Mouse (Mus musculus) 3T3-L1 (cell line): ENCODE results near the gene Nadsyn1.

Source experiments
- DNase-seq: peaks from one replicate; pipeline ENCODE4 v3.0.0-alpha.2; 2015; ENCODE audit warnings: low read depth, low spot score

Gene Nadsyn1

DNA sequence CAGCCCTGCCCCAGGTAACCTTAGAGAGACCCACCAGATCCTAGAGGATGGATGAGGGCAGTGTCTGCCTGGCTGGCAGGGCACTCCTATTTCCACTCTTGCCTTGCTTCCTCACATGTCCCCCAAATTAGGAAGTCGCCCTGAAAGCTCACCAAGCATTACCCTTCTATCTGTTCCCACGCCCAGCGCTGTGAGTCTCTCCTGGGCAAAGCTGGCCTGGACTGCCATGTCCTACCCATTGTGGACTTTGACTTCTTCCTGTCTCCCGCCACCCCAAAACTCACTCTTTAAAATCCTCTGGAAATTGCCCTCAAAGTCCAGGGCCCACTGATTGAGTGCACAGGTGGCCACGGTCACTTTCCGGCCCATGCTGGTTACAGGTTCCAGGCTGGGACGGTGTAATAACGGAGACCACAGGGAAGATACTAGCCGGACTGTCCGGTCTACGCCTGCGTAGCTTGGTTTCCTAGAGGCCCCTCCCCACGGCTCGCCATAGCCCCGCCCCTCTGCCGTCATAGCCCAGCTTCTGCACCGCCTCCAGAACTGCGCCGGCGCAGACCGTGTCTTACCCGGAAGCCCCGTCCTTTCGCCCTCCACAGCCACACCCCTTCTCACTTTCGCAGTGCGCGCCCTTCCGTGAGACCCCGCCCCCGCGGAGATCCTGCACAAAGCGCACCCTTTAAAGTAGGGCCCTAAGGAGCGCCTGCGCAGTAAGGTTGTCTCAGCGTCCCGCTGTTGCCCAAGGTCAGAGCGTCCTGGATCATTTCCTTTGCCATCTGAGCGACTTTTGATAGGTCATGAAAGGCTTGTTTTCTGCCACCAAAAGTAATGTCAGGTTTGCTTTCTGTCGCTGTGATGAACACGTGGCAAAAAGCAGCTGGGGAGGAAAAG, at the start of gene Nadsyn1, which contains the start of gene Dhcr7:
Nadsyn1 (minus strand) TSS at position 475 of the 891 bp plus-strand sequence.
Dhcr7 (plus strand) TSS at position 771 of the 891 bp plus-strand sequence.
- peak; percentile 97 for DNase-seq

DNA sequence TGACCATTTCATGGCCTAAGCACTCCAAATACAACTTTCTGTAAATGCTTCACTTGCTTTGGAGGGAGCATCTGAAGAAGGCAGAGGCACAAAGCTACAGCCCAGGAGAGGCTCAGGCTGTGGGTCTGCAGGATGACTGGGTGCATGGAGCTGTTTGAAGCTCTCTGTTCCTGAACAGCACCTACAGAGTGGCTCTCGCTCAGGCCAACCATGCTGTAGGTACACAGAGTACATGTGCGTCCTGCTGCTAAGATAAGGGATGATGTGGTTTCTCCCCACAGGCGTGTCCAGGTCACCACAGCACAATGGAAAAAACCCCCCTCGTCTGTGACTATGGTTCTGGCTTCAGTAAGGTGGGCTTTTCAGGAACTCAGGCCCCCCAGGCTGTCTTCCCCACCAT, 46.2 kb upstream of the Nadsyn1 start:
- DNase-seq: no peak

DNA sequence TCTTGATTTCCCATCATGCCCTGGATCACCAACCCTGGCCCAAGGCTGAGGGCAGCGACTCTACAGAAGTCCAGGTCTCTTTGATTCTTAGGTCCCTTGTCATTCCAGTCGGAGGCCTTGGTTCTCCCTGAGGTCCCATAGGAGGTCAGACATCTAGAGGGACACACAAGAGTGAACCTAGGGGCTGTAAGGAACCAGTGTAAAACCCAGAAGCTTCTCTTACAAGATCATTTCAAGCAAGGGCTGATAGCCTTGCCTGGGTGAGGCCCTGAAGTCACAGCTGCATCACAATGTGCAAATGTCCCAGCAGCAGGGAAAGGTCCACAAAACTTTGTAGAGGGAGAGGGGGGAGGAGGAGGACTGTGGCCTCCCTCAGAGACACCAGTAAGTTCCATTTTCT, 43.9 kb upstream of the Nadsyn1 start, which contains the start of gene Gm498:
Gm498 (plus strand) TSS at position 301 of the 400 bp plus-strand sequence.
- no peak for DNase-seq

DNA sequence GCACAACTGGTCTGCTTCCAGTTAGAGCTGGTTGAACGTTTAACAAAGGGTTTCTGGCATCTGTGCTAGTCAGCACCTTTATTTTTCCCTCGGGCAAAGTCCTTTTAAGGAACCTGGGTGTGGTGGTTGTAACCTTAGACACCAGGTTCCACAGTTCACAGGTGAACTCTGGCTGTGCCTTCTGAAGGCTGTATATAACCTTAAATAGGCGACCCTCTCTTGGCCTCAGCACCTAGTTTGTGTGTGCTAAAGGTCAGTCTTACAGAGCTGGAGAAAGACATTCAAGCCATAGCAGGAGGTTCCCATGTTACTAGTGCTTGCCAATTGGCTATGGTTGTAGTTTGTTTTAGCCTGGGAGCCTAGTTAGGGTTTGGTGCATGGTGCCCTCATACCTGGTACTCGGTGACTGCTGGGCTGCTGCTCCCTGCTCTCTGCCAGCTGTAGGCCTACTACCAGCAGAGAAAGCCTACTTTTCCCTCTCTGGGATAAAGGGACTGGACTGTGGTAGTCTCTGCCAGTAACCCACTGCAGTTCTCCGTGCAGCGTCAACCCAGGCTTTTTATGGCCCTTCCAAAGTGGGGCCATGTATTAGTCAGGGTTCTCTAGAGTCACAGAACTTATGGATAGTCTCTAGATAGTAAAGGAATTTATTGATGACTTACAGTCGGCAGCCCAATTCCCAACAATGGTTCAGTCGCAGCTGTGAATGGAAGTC, 26.3 kb upstream of the Nadsyn1 start:
- DNase-seq: no peak

DNA sequence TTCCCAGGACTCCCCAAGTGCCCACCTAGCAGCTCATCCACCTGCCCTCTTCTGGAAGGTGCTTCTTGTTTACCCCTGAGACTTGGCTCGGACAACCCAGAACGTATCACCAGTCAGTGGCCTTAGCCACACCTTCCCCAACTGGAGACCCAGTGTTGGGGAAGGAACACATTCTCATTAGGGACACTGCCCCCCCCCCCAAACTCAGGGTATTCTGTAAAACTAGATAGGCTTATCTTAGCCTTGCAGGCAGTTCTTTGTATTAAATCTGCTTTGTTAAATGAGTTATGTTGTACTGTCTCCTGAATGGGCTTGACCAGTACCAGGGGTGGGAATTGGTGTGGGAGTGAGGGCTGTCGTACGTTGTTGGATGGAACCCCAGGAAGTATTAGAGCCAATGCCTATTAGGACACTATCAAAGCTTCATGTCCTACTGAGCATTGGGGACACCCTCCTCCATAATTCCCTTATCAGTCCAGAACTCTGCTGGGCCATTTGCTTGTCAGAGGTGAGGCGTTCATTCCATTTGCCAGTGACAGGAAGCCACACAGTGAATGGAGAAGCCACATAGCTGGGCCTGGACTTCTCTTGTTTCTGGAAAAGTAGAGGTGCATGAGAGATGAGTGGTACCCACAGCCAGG, 25.6 kb upstream of the Nadsyn1 start:
- no peak for DNase-seq

DNA sequence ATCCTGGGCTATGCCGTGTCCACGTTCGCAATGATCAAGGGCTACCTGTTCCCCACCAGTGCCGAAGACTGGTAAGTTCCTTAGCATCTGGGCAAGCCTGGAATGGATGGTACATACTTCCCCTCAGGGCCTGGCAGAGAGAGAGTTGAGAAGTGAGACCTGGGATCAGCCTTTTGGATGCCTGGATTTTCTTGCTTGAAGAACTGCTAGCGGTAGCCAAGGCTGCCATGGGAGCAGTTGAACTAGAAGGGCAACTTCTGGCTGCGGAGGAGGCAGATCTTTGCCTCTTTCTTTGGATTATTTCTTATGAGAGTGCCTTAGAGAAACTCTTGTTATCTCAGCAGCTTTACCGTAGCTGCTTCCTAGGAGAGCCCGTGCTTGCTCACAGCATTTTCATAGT, 18.7 kb upstream of the Nadsyn1 start:
- no peak for DNase-seq

DNA sequence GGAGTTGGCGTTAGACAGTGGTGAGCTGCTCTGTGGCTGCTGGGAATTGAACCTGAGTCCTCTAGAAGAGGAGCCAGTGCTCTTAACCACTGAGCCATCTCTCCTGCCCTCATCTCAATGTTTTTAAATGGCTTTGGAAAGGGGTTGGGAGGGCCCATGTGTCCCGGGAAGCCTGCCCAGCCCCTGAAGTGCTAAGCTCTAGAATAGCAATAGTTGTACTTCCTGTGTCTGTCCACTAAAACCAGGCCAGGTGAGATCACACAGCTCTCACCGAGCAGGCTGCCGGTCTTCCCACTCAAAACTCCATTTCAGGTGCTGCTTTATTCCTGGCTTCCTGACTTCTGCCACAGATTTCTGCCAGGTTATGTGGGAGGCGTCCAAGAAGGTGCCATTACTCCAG, 17.5 kb upstream of the Nadsyn1 start:
- DNase-seq: no peak

DNA sequence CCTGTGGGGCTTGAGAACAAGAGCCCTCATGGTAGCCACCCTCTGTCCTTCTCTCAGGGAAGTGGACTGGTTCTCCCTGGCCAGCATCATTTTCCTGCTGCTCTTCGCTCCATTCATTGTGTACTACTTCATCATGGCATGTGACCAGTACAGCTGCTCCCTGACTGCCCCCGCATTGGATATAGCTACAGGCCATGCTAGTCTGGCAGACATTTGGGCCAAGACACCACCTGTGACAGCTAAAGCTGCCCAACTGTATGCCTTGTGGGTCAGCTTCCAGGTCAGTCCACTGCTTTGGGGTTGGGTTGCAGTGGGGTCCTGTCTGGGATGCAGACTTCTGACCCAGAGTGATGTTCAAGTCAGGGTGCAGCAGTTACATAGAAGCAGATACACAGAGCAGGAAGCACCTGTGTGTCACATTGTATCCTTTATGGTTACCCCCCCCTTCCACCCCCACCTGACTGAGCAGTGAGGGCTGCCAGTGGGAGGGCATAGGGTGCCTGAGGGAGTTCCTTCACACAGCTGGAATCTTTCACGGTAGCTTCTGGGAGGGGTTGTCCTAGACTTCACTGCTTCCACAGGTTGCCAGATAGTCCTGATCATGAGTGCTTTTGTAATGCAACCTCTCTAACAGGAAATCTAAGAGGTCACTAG, 15.2 kb upstream of the Nadsyn1 start:
- DNase-seq: no peak

DNA sequence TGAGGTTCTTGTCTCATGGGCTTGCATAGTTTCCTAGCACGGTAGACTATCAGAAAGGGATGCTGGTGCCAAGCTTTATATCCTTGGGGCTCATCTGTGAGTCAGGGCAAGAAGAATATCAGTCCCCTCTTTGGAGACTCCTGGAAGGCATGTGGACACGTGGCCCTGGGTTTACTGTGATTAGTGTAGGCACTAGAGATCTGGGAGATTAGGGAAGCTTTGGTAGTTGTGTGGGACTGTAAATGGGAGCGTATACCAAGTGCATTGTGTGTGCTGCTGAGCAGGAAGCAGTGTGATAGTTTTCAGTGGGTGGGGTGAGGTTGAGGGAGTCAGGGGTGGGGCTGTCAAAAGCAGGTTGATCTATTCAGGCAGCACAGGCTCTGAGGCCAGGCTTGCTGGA, 12.3 kb upstream of the Nadsyn1 start:
- no peak for DNase-seq

DNA sequence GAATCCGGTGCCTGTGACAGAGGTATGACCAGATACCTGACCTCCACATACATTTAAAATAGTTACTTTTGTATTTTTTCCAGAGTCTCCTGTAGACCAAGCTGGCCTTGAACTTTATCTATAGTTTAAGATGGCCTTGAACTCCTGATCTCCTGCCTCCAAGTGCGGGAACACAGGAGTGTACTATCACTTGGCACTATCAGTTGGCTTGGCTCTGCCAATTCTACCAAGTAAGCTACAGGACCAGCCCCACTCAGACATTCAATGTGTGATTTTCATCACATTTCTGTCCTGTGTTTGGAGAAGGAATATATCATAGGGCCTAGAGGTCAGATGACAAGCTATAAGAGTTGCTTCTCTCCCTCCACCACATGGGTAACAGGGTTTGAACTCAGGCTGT, 11.7 kb upstream of the Nadsyn1 start:
- DNase-seq: no peak

DNA sequence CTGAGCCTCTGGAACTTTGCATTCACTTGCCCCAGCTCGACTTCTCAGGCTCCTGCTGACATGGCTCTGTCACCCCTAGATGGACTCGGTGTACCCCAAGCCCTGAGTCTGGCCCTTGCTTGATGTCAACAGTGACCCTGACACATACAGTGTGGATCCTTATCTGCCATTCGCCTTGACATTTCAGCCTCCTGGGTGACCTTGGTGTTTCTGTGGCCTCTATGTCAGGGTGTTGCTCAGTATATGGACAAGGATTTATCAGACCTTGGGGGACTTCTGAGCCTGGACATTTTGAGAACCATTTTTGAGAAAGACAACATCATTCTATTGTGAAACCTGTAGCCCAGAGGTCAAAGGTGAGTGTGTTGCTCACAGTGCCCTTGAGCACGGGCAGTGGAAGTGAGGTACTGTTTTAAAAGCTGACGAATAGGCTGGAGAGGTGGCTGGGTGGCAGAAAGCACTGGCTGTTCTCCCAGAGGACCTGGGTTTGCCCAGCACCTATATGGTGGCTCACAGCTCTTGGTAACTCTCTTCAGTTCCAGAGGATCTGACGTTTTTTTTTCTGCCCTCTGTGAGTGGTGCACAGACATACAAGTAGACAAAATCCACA, 11.0 kb upstream of the Nadsyn1 start:
- no peak for DNase-seq

DNA sequence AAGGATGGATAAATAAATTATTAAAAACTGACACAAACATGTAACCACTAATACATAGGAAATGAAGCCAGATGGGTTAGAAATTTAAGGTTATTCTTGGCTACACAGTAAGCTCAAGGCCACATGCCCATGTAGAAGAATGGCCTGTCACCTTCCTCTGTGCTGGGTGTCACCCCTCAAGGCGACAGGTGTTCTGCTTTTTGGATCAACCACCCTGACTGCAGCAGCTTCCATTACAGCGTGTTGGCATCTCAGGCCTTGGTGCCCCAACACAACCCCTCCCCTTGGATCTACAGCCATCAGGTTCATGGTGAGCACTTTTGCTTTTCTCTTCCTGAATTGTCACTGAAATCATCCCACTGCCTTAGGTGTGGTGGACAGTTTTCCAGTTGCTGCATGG, 10.0 kb upstream of the Nadsyn1 start:
- DNase-seq: no peak

DNA sequence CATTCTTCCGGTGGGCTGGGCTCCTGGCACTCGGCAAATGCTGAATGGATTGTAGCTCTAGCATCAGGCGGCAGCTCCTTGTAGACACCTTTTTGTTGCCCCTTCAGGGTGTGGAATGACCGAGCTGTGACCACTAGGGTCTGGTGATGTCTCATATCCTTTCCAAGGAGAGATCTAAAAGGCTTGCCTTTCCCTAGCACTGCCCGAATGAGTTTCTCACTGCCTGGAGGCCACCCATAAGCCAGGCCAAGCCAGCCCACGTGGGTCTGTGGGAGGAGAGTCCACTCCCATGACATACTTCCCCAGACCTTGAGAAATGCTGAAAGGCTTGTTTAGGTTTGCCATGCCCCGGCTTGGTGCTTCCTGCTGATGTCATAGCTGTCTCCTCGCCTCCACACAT, 9.5 kb upstream of the Nadsyn1 start:
- DNase-seq: no peak

DNA sequence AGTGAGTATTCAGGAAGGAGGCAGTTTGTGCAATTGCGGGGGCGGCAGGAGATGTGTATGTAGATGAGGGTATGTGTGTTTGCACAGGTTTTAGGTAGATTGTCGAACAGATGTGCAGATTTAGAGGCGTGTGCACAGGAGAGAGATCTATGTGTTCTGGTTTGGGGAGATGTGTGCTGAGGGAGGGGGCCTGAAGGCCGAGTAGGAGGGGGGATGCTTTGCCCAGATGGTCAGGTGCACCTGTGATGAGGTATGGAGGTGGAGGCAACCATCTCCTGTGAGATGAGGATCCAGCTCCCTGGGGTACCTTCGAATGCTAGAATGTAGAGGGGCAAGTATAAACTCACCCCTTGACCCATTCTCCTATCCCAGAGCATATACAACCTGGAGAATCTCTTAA, 7.8 kb upstream of the Nadsyn1 start:
- no peak for DNase-seq

DNA sequence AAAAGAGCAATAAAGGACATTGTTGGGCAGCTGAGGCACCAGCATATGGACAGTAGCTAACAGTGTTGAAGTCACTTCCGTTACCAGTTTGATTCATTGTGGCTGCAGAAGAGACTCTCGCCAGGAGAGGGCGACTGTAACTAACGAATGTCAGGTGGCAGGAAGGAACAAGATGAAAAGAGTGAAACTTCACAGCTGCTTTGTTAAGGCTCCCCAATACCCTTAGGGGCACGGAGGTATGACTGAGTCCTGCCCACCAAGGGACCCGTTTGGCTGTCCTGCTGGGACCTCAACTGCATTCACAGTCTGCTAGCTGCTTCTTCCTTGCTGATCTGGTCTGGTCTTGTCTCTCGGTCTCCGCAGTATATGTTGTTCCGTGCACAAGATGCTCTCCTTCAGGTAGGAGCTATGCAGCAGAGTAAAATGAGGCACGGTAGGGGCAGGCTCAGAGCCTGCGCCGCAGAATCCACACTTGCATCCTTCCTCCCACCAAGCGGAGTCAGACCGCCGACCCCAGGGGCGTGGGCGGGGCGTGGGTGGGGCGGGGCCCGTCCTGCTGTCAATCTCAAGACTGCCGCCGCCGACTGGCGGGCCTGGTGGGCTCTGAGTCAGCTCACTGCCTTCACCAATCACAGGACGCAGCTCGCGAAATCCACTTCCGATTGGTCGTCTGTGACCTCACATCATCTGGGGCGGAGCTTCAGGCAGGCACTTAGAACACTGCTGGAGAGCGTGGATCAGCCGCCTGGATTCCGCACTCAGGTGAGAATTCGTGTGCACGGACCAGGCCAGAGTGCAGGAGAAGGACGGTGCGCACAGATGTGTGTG, 7.1 kb upstream of the Nadsyn1 start:
- DNase-seq: peak; percentile 97

DNA sequence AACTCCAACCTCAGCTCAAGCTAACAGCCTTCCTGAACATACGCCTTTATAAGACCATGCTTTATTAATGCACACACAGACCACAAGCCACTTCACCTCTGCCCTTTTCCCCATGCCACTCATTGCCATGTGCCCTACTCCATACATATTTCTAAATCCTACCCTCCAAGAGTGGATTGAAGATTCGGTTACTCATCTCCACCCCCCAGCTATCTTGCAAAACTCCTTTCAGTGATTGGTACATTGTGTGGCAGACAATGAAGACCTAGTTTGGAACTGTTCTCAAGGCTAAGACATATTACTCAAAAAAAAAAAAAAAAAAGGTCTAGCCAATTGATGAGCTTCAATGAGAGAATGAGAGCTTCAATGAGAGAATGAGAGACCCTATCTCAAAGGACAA, 4.3 kb upstream of the Nadsyn1 start:
- no peak for DNase-seq

DNA sequence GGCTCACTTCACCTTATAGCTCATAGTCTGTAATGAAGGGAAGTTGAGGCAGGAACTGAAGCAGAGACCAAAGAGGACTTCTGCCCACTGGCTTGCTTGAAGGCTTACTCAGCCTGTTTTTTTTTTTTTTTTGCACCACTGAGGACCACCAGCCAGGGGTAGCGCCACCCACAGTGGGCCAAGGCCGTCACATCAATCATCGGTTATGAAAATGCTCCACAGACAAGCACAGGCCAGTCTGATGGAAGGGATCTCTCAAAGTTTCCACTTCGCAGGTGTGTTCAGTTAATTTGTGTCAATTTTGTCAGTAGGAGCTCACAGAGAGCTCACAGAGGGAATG, 587 bp upstream of the Nadsyn1 start:
- no peak for DNase-seq

DNA sequence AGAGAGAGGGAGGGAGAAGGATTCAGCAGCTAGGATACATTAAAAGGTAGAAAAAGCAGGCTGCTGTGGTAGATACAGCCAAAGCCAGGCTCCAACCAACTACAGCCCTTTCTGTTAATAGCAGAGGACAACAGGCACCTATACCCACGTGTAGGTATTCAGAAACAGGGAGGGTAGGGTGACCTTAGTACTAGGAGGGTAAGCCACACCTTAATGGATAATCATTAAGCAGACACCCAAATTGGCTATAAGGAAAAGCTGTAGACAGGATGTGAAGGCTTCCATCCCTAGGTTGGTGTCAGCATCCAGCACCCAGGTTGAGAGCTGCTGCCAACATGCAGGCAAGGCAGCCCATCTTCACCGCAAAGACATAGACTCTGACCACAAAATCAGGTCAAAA, 1.4 kb downstream of the Nadsyn1 start:
- DNase-seq: no peak

DNA sequence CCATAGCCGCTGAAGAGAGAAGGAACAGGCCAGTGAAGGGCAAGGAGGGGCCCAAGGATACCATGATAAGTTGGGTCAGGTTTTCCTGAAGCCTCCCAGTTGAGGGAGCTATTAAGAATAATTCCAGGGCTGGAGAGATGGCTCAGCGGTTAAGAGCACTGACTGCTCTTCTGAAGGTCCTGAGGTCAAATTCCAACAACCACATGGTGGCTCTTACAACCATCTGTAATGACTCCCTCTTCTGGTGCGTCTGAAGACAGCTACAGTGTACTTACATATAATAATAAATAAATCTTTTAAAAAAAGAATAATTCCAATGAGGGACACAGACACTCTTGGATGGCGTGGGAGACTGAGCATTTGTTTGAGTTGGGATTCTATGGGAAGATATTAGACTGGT, 3.4 kb downstream of the Nadsyn1 start:
- DNase-seq: peak; percentile 40

DNA sequence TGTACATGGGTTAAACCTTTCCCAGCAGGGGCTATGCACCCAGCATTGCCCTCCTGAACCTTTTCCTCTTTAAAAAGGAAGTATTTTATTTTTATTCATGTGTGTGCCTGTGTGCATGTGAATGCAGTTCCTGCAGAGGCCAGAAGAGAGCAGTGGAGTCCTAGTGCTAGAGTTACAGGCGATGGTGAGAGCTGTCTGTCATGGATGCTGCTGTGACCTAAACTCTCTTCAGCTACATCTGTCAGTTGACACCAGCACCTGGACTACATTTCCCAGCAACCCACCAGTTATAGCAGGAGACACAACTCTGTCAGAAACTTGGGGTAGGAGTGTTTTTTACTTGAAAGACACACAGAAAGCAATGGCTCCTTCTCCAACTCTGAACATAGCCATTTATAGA, 13.7 kb downstream of the Nadsyn1 start:
- DNase-seq: peak; percentile 42

DNA sequence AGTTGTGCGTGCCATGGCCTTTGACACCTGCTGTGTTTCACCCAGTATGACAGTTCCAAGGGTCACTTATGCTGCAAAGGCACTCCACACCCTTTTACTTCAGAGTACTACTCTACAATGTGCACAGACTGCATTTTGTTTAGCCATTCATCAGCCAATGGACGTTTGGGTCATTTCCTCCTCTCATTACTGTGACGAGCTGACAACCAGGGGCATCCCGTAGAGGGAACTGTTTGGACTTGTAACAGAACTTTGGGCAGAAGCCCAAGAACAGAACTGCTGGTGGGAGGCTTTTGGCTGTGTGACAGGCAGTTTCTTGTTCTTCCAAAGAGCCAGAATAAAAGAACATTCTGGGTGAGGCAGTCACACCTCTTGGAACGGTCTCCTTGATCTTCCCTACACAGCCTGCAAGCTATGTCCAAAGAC, 17.4 kb downstream of the Nadsyn1 start:
- no peak for DNase-seq
